Mouse (Mus musculus) lung, postnatal 0 days (tissue): ENCODE measurements around the gene Fbf1.

ENCODE experiments used
- CTCF ChIP-seq: IDR thresholded peaks from 2 replicates; pipeline ENCODE4 v1.5.1; 2016; ENCODE audit warnings: antibody characterized with exemption, mild to moderate bottlenecking
- EP300 ChIP-seq: IDR thresholded peaks from 2 replicates; pipeline ENCODE4 v1.6.1; 2016; ENCODE audit warnings: antibody characterized with exemption, mild to moderate bottlenecking, control low read depth

GRCm38 (mm10) chr11:116107777-116108285 lies 60.1 kb downstream of the Fbf1 start:
- TF ChIP-seq CTCF (no peak), EP300 (no peak)
